Mouse (Mus musculus): ENCODE data around the gene Kcns1. TPM values are rescaled to one million over a fixed set of nuclear protein-coding genes. Genes with fewer than 3 reads are reported as not detected.
A peak's percentile ranks its signal among the peaks of the same experiment; 100 is the strongest.

Kcns1 gene
- total RNA-seq, 2 experiments from 2014 or later, result 5.9 to 6.4 TPM

- DNase-seq (ENCODE audit: low spot score in 2 of 2), result no peak
These were observed 42.1 kb downstream of the Kcns1 start for GRCm38 (mm10) chr2:164128576-164129411.

GRCm38 (mm10) chr2:164127297-164127696 lies 43.6 kb downstream of the Kcns1 start:
- DNase-seq (ENCODE audit: low spot score in 2 of 2), result no peak

- DNase-seq (ENCODE audit: low spot score in 2 of 2), result peak; percentile 55 to 83
These were observed 44.4 kb downstream of the Kcns1 start for GRCm38 (mm10) chr2:164126533-164126955.

- no peak for DNase-seq (ENCODE audit: low spot score in 2 of 2)
These were observed 47.6 kb downstream of the Kcns1 start for GRCm38 (mm10) chr2:164123169-164123766.

GRCm38 (mm10) chr2:164119503-164119902 lies 51.4 kb downstream of the Kcns1 start:
- no peak for DNase-seq (ENCODE audit: low spot score in 2 of 2)

GRCm38 (mm10) chr2:164115531-164115930 lies 55.4 kb downstream of the Kcns1 start:
- no peak for DNase-seq (ENCODE audit: low spot score in 2 of 2)

GRCm38 (mm10) chr2:164114051-164114450 lies 56.9 kb downstream of the Kcns1 start:
- no peak for DNase-seq (ENCODE audit: low spot score in 2 of 2)

Other genes with a start within 250 kb of the Kcns1 start
- 100 to 1,000 TPM; 573 to 578 TPM for gene Ywhab, start 176.2 kb downstream of the Kcns1 start, total RNA-seq (2021)
- gene Pabpc1l, start 145.7 kb downstream of the Kcns1 start, total RNA-seq (2021), result 1 to 10 TPM in 1 of 2 experiments, under 1 TPM in 1; 0.69 to 1.7 TPM
- gene Stk4, start 100.8 kb downstream of the Kcns1 start, total RNA-seq (2021), result 10 to 100 TPM; 41.5 to 43.0 TPM
- gene Tomm34, start 99.9 kb downstream of the Kcns1 start, total RNA-seq (2021), result 10 to 100 TPM; 55.3 to 58.4 TPM
- not detected for gene Wfdc5, start 11.6 kb upstream of the Kcns1 start, total RNA-seq (2021)
- not detected for gene Wfdc12, start 19.5 kb upstream of the Kcns1 start, total RNA-seq (2021)
- not detected for gene Wfdc15a, start 29.0 kb upstream of the Kcns1 start, total RNA-seq (2021)
- not detected for gene Wfdc15b, start 50.5 kb upstream of the Kcns1 start, total RNA-seq (2021)
- gene Svs2, start 67.4 kb upstream of the Kcns1 start, total RNA-seq (2021), result not detected
- not detected for gene Svs3b, start 85.5 kb upstream of the Kcns1 start, total RNA-seq (2021)
- gene Svs4, start 107.3 kb upstream of the Kcns1 start, total RNA-seq (2021), result not detected
- gene Svs3a, start 118.2 kb upstream of the Kcns1 start, total RNA-seq (2021), result not detected
- not detected for gene Svs6, start 145.6 kb upstream of the Kcns1 start, total RNA-seq (2021)
- gene Svs5, start 161.6 kb upstream of the Kcns1 start, total RNA-seq (2021), result not detected
- gene Slpi, start 218.0 kb upstream of the Kcns1 start, total RNA-seq (2021), result 1 to 10 TPM; 1.2 to 2.0 TPM
- under 1 TPM; 0.41 to 0.91 TPM for gene Rbpjl, start 232.0 kb upstream of the Kcns1 start, total RNA-seq (2021)
- gene Matn4, start 234.0 kb upstream of the Kcns1 start, total RNA-seq (2021), result 10 to 100 TPM; 21.2 to 21.6 TPM